12 mouse cellular contexts compared by ENCODE assay signal in genomic region chr12:99375878-99376454, GRCm38 (mm10).
DNase-seq lines count a peak whose midpoint lies in the region; ATAC-seq lines count a peak whose summit lies in the region.
"Had no signal": no experiment of that assay in that cellular context is flagged by ENCODE, and none has a peak within 500 bp of the region (broad histone marks: within the 10 kb centered on the region; RNA-seq: fewer than 3 reads in every experiment).

No protein-coding gene starts in this region.

- peaks cover 51% of the 10 kb centered on the region for H3K4me1 ChIP-seq in forebrain, embryonic 12.5 days

- WGBS in forebrain, embryonic 12.5 days, result 80% methylated on average over 8 of the region's 8 CpGs

- DNase-seq in right cerebral cortex, adult 2 months (ENCODE audit: low spot score in 2 of 2), result peak; percentile 23 to 42
- DNase-seq in right cerebral cortex, adult 18-20 months, result no peak
- DNase-seq in telencephalon, adult 2 months (ENCODE audit: low read depth, low spot score), result peak; percentile 51
- no peak for DNase-seq in thymus, postnatal 0 days (ENCODE audit: low spot score)
- DNase-seq in kidney, postnatal 25 days, result no peak
- DNase-seq: cerebellum, postnatal 36 days; gastrocnemius, postnatal 14 days; kidney, postnatal 4 days; thymus, postnatal 36 days had no signal

- no peak overlapping the region for H3K4me2 ChIP-seq in forebrain, embryonic 12.5 days

- H3K36me3 ChIP-seq in forebrain, embryonic 12.5 days (replicated peaks), result peaks cover 29% of the 10 kb centered on the region

- H3K9me3 ChIP-seq in forebrain, embryonic 12.5 days, result no peaks in the 10 kb centered on the region

- no peak overlapping the region; the same call in 1 of the 2 replicates for H3K27ac ChIP-seq in forebrain, embryonic 12.5 days
- H3K27ac ChIP-seq: liver, embryonic 14.5 days had no signal

- peak; percentile 45; the same call in 1 of the 2 replicates for ATAC-seq in forebrain, embryonic 12.5 days (ENCODE audit: low FRiP score)
- peak; percentile 28; the same call in 1 of the 2 replicates for ATAC-seq in megakaryocyte-erythroid progenitor cell, adult 5-6 weeks (replicated peaks; ENCODE audit: low FRiP score, low TSS enrichment, poor library complexity, severe bottlenecking)

- H3K9ac ChIP-seq in forebrain, embryonic 12.5 days, result no peak overlapping the region
- H3K9ac ChIP-seq: liver, embryonic 14.5 days had no signal

- no peak overlapping the region for H3K4me3 ChIP-seq in forebrain, embryonic 12.5 days (replicated peaks)

- no peaks in the 10 kb centered on the region for H3K27me3 ChIP-seq in forebrain, embryonic 12.5 days

Comparison
In these comparisons a context has a peak if more than half of its experiments do, and no peak if none do; other contexts are left out.
1. DNase-seq: peak in right cerebral cortex, adult 2 months (2 of 2) and telencephalon, adult 2 months (single experiment); none in right cerebral cortex, adult 18-20 months (single experiment), thymus, postnatal 0 days (single experiment) and kidney, postnatal 25 days (0 of 2).